Mouse (Mus musculus) CD4-positive helper T cell, adult 2 months (primary cell): ENCODE results near the gene Opalin.
A peak's percentile ranks its signal among the peaks of the same experiment; 100 is the strongest.

Source experiments
- DNase-seq: peaks from one replicate; pipeline ENCODE4 v3.0.0-alpha.2; 2012; ENCODE audit warnings: low read depth, missing footprints, low spot score

The Opalin gene

GRCm38 (mm10) chr19:41015951-41016716, 60.8 kb downstream of the Opalin start:
- peak; percentile 78 for DNase-seq

GRCm38 (mm10) chr19:41014003-41014402, 62.9 kb downstream of the Opalin start:
- DNase-seq, result no peak

DNA sequence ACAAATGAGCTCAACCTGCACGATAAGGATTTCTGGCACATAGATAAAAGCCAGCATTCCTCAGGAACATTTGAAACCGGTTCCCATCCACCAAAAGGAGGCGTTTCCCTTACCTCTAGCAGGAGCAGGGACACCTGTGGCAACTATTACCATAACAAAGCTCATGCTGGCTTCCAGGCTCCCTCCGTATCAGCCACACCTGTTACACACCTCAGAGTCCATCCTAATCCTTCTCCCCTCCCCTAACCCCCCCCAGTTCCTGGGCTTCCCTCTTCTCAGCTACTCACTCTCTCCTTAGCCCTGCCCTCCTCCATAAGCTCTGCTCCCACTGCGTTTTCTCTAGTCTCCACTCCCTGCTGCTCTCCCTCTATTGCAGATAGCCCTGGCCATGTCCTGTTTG, 63.3 kb downstream of the Opalin start:
- no peak for DNase-seq
